Mouse (Mus musculus) midbrain, embryonic 12.5 days (tissue): ENCODE data around the gene Dctd. TPM values are rescaled to one million over a fixed set of nuclear protein-coding genes. Genes with fewer than 3 reads are reported as not detected.
A peak's percentile ranks its signal among the peaks of the same experiment; 100 is the strongest.
"Not testable (repeated sequence)": the region's sequence is repeated elsewhere in the genome, so short reads cannot be mapped to it uniquely, and the experiment has no call there.

Experiments
- ATAC-seq: fragments of 200-750 bp; cut with Nextera tagmentation; 2 replicates; pipeline ENCODE4 v1.8.0; 2017; ENCODE audit warnings: low read depth, moderate TSS enrichment, moderate library complexity; ENCODE audit not compliant: low FRiP score
- H3K27ac ChIP-seq: fragments of 300-500 bp; sonication (generic); replicated peaks from 2 replicates; pipeline ENCODE4 v1.5.1; 2016; ENCODE audit warnings: mild to moderate bottlenecking
- H3K27me3 ChIP-seq: fragments of 300-500 bp; sonication (generic); 2 replicates; pipeline ENCODE4 v1.6.1; 2016; ENCODE audit warnings: mild to moderate bottlenecking
- H3K36me3 ChIP-seq: fragments of 300-500 bp; sonication (generic); 2 replicates; pipeline ENCODE4 v1.6.1; 2016
- H3K4me1 ChIP-seq: fragments of 300-500 bp; sonication (generic); 2 replicates; pipeline ENCODE4 v1.6.1; 2016
- H3K4me2 ChIP-seq: fragments of 300-500 bp; sonication (generic); replicated peaks from 2 replicates; pipeline ENCODE4 v1.6.1; 2016; ENCODE audit warnings: mild to moderate bottlenecking, moderate library complexity
- H3K4me3 ChIP-seq: fragments of 300-500 bp; sonication (generic); 2 replicates; pipeline ENCODE4 v1.5.1; 2016; ENCODE audit warnings: mild to moderate bottlenecking
- H3K9ac ChIP-seq: fragments of 300-500 bp; sonication (generic); replicated peaks from 2 replicates; pipeline ENCODE4 v1.6.1; 2016; ENCODE audit warnings: mild to moderate bottlenecking, moderate library complexity
- H3K9me3 ChIP-seq: fragments of 300-500 bp; sonication (generic); 2 replicates; pipeline ENCODE4 v1.6.1; 2016; ENCODE audit warnings: mild to moderate bottlenecking
- WGBS: fragments of 180-500 bp; shearing (Covaris S2); methylation state at CpG from one replicate; pipeline ENCODE4 v1.1.7; 2016; 5-methylcytosine and 5-hydroxymethylcytosine counted together
- polyA plus RNA-seq: library from polyadenylated mRNA; unstranded; fragments of >200 nt; fragmentation: Nextera tagmentation; extraction: Ambion mirVana; gene quantifications from 2 replicates; pipeline ENCODE4 v1.2.1, GENCODE M21; 2016

Gene Dctd
- polyA plus RNA-seq, 1 experiment from 2014 or later = 14.3 TPM

GRCm38 (mm10) chr8:48146449-48146848 is 47.6 kb downstream of the Dctd start:
- peaks cover 15% of the 10 kb centered on the region for H3K9me3 ChIP-seq
- no peak for ATAC-seq
- H3K4me2 ChIP-seq = no peak overlapping the region
- 0 out of 2 replicates have a peak, but pooled peaks cover 3% of the 10 kb centered on the region for H3K27me3 ChIP-seq
- no peaks in the 10 kb centered on the region for H3K4me1 ChIP-seq
- no peak overlapping the region for H3K4me3 ChIP-seq
- 94% methylated on average over 10 of the region's 10 CpGs for WGBS
- no peak overlapping the region for H3K9ac ChIP-seq
- H3K27ac ChIP-seq = no peak overlapping the region
- no peaks in the 10 kb centered on the region for H3K36me3 ChIP-seq

GRCm38 (mm10) chr8:48152062-48152738 is 53.3 kb downstream of the Dctd start:
- peaks cover 18% of the 10 kb centered on the region for H3K27me3 ChIP-seq

GRCm38 (mm10) chr8:48153360-48154121 is 54.6 kb downstream of the Dctd start:
- Histone ChIP-seq H3K4me3 (no peak overlapping the region; the same call in 1 of the 2 replicates), H3K36me3 (no peaks in the 10 kb centered on the region), H3K4me2 (peak overlapping the region; percentile 43), H3K9ac (no peak overlapping the region), H3K27ac (no peak overlapping the region), H3K4me1 (peaks cover 24% of the 10 kb centered on the region), H3K27me3 (peaks cover 22% of the 10 kb centered on the region), H3K9me3 (peaks cover 12% of the 10 kb centered on the region)
- ATAC-seq = peak; percentile 61
- whole genome bisulfite sequencing = 6% methylated on average over 15 of the region's 15 CpGs

More at GRCm38 (mm10) chr8:48152062-48152738, 53.3 kb downstream of the Dctd start:
- no peak overlapping the region for H3K4me3 ChIP-seq
- peak overlapping the region; percentile 30; the same call in 1 of the 2 replicates for H3K27ac ChIP-seq
- WGBS = 37% methylated on average over 19 of the region's 19 CpGs
- H3K4me2 ChIP-seq = 0 out of 2 replicates have a peak overlapping the region, but pooled peaks have one; percentile 9
- H3K9me3 ChIP-seq = peaks cover 12% of the 10 kb centered on the region
- ATAC-seq = peak; percentile 62
- no peaks in the 10 kb centered on the region for H3K36me3 ChIP-seq
- peaks cover 18% of the 10 kb centered on the region for H3K4me1 ChIP-seq
- H3K9ac ChIP-seq = no peak overlapping the region

- no peak overlapping the region for H3K9ac ChIP-seq
- H3K36me3 ChIP-seq = no peaks in the 10 kb centered on the region
- WGBS = 19% methylated on average over 10 of the region's 10 CpGs
- no peak overlapping the region for H3K4me2 ChIP-seq
- H3K27ac ChIP-seq = no peak overlapping the region
- no peaks in the 10 kb centered on the region for H3K9me3 ChIP-seq
- H3K27me3 ChIP-seq = peaks cover 22% of the 10 kb centered on the region
- H3K4me1 ChIP-seq = peaks cover 20% of the 10 kb centered on the region
- ATAC-seq = no peak
- no peak overlapping the region for H3K4me3 ChIP-seq
Measured at GRCm38 (mm10) chr8:48157718-48158117, 58.8 kb downstream of the Dctd start.

GRCm38 (mm10) chr8:48158560-48159217 is 59.8 kb downstream of the Dctd start:
- H3K9me3 ChIP-seq = no peaks in the 10 kb centered on the region
- H3K27ac ChIP-seq = no peak overlapping the region
- H3K4me1 ChIP-seq = peaks cover 10% of the 10 kb centered on the region
- H3K27me3 ChIP-seq = peaks cover 22% of the 10 kb centered on the region
- H3K9ac ChIP-seq = no peak overlapping the region
- no peaks in the 10 kb centered on the region for H3K36me3 ChIP-seq
- H3K4me3 ChIP-seq = no peak overlapping the region
- WGBS = 75% methylated on average over 15 of the region's 15 CpGs
- no peak for ATAC-seq
- H3K4me2 ChIP-seq = no peak overlapping the region

- peaks cover 18% of the 10 kb centered on the region for H3K4me1 ChIP-seq
- no peak overlapping the region for H3K4me3 ChIP-seq
- 0 out of 2 replicates have a peak, but pooled peaks cover 6% of the 10 kb centered on the region for H3K9me3 ChIP-seq
- H3K4me2 ChIP-seq = no peak overlapping the region
- H3K9ac ChIP-seq = no peak overlapping the region
- H3K27me3 ChIP-seq = no peaks in the 10 kb centered on the region
- no peaks in the 10 kb centered on the region for H3K36me3 ChIP-seq
- no peak overlapping the region for H3K27ac ChIP-seq
- ATAC-seq = no peak
- 78% methylated on average over 4 of the region's 4 CpGs for WGBS
Measured at GRCm38 (mm10) chr8:48177406-48177805, 78.5 kb downstream of the Dctd start.

GRCm38 (mm10) chr8:48177876-48178275 is 79.0 kb downstream of the Dctd start:
- H3K27me3 ChIP-seq = no peaks in the 10 kb centered on the region
- H3K9me3 ChIP-seq = 0 out of 2 replicates have a peak, but pooled peaks cover 6% of the 10 kb centered on the region
- H3K27ac ChIP-seq = no peak overlapping the region
- ATAC-seq = no peak
- no peak overlapping the region for H3K9ac ChIP-seq
- no peak overlapping the region for H3K4me3 ChIP-seq
- H3K4me1 ChIP-seq = peaks cover 18% of the 10 kb centered on the region
- 93% methylated on average over 1 of the region's 1 CpGs for WGBS
- H3K36me3 ChIP-seq = no peaks in the 10 kb centered on the region
- H3K4me2 ChIP-seq = no peak overlapping the region

- 13% methylated on average over 4 of the region's 4 CpGs for WGBS
- H3K36me3 ChIP-seq = no peaks in the 10 kb centered on the region
- H3K4me1 ChIP-seq = peaks cover 18% of the 10 kb centered on the region
- H3K27me3 ChIP-seq = no peaks in the 10 kb centered on the region
- peak; percentile 69 for ATAC-seq
- H3K4me3 ChIP-seq = no peak overlapping the region
- no peak overlapping the region for H3K9ac ChIP-seq
- 0 out of 2 replicates have a peak, but pooled peaks cover 6% of the 10 kb centered on the region for H3K9me3 ChIP-seq
- peak overlapping the region; percentile 54; the same call in 1 of the 2 replicates for H3K27ac ChIP-seq
- H3K4me2 ChIP-seq = 0 out of 2 replicates have a peak overlapping the region, but pooled peaks have one; percentile 2
Measured at GRCm38 (mm10) chr8:48178993-48179392, 80.1 kb downstream of the Dctd start.

GRCm38 (mm10) chr8:48180146-48180545 is 81.3 kb downstream of the Dctd start:
- H3K9ac ChIP-seq, H3K27ac ChIP-seq, H3K4me3 ChIP-seq, H3K9me3 ChIP-seq, ATAC-seq, H3K4me2 ChIP-seq, H3K27me3 ChIP-seq, H3K36me3 ChIP-seq: not testable (repeated sequence)
- WGBS = 98% methylated on average over 9 of the region's 9 CpGs
- H3K4me1 ChIP-seq = peaks cover 18% of the 10 kb centered on the region

GRCm38 (mm10) chr8:48181000-48181399 is 82.1 kb downstream of the Dctd start:
- peaks cover 18% of the 10 kb centered on the region for H3K4me1 ChIP-seq
- H3K36me3 ChIP-seq = no peaks in the 10 kb centered on the region
- H3K9me3 ChIP-seq = 0 out of 2 replicates have a peak, but pooled peaks cover 6% of the 10 kb centered on the region
- no peaks in the 10 kb centered on the region for H3K27me3 ChIP-seq
- no peak overlapping the region for H3K9ac ChIP-seq
- H3K4me3 ChIP-seq = no peak overlapping the region
- no peak overlapping the region for H3K4me2 ChIP-seq
- ATAC-seq = 0 out of 2 replicates have a peak, but pooled peaks have one; percentile 20
- no peak overlapping the region for H3K27ac ChIP-seq
- WGBS = 88% methylated on average over 3 of the region's 3 CpGs

GRCm38 (mm10) chr8:48183758-48184157 is 84.9 kb downstream of the Dctd start:
- H3K9me3 ChIP-seq = 0 out of 2 replicates have a peak, but pooled peaks cover 9% of the 10 kb centered on the region
- H3K4me1 ChIP-seq = peaks cover 7% of the 10 kb centered on the region
- H3K27ac ChIP-seq = no peak overlapping the region
- H3K36me3 ChIP-seq = no peaks in the 10 kb centered on the region
- H3K4me2 ChIP-seq = no peak overlapping the region
- H3K4me3 ChIP-seq = no peak overlapping the region
- no peak overlapping the region for H3K9ac ChIP-seq
- no peaks in the 10 kb centered on the region for H3K27me3 ChIP-seq
- 76% methylated on average over 7 of the region's 7 CpGs for WGBS
- no peak for ATAC-seq
